Mouse (Mus musculus): Measurements from ENCODE around the gene Fasn.
"Not testable (repeated sequence)": the region's sequence is repeated elsewhere in the genome, so short reads cannot be mapped to it uniquely, and the experiment has no call there.

Fasn gene

DNA sequence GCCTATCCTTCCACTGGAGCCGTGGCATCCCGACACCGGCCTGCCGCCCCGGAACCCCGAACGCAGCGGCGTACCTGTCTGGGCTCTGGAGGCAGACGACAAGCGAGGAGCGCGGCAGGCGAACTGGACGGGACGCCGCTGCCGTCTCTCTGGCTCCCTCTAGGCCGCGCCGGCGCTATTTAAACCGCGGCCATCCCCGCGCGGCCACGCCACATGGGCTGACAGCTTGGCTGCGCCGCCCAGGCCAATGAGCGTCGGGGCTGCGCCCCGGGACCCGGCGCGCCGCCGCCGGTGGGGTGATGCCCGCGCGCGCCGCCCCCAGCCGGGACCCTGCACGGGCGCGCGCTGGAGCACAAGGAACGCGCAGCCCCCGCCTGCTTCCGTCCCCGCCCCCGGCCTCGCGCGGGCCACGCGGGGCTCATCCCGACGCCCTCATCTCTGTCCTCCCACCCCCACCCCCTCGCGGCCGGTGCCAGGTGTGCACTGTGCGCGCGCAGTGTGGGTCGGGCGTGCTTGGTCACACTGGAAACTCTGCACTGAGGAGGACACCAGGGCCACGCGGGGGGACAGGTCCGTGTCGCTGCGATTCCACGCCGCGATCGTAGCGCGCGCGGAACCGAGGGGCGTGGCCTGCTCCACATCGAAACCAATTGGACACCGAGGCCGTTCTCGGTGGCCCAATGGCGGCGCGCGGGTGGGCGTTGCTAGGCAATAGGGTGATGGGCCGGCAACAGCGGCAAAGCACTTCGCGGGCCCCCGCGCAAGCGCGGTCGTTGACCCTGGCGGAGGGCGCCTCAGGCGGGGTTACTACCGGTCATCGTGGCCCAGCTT is at the start of gene Fasn:
Gene Fasn (minus strand): TSS at position 592 of the 831 bp plus-strand sequence.
- peak; percentile 99 for DNase-seq (ENCODE audit: inconsistent ontology term)

DNA sequence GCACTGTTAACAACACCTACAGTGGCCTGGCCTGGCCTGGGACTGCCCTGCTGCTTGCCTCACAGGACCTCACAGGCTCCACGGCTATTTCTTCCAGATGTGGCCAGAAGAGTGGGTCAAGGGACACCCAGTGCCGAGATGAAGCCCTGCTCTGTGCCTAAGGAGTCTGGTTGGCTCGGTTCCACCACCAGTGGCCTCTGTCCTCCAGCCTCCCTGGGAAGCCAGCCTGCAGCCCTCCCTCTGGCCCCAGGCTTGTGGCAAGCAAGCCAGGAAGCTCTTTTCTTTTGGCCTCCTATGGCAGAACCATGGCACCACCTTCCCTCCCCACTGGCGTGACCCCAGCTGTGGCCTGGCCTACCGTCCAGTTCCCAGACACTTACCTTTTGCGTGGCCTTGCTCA is 48.9 kb upstream of the Fasn start:
- DNase-seq (ENCODE audit: inconsistent ontology term) = no peak

DNA sequence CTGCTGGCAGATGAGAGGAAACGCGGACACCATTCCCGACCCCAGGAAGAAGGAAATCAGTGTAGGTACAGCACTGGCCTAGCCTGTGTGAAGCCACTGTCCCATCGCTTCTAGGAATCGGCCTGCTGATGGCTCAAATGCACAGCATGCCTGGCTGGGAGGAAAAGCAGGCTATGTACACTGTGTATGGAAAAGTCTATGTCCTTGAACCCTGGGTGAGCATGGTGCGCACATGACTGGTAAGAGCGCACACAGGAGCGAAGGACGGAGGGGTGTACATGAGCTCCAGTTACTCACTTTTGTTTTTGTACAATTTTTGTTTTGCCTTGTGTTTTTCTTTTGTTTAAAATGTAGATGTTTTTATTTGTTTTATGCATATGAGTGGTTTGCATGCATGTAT is 47.2 kb upstream of the Fasn start:
- no peak for DNase-seq (ENCODE audit: inconsistent ontology term)

DNA sequence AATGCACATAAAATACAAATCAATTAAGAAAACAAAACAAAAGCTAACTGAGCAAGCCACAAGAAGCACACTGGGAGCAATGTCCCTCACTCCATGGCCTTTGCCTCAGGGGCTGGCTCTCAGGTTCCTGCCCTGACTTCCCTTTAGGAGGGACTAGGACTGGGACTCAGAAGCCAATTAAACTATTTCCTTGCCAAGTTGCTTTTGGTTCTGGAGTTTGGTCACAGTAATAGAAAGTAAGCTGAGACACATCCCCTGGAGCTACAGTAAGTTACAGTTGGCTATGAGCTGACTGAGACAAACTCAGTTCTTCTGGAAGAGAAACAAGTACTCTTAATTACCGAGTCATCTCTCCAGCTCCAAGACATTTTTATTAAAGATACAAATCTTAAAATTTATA is 41.5 kb upstream of the Fasn start:
- DNase-seq (ENCODE audit: inconsistent ontology term) = no peak

DNA sequence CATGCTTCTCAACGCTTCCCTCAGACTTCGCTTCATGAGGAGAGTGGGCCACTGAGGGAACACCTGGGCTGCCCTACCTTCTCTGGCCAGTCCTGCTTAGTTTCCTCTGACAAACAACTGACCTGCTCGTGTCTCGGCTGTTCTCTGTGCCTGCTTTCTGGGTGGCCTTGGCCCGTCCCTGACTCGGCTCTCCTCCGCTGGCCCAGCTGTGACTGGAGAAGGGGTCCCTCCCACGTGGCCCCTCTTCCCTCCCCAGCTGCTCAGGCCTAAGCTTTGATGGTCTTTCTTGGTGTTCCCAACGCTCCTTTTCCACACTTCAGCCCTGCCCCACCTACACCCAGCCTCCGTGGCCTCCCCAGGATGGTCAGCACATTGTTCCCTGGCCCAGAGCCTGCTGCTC is 38.5 kb upstream of the Fasn start:
- no peak for DNase-seq (ENCODE audit: inconsistent ontology term)

DNA sequence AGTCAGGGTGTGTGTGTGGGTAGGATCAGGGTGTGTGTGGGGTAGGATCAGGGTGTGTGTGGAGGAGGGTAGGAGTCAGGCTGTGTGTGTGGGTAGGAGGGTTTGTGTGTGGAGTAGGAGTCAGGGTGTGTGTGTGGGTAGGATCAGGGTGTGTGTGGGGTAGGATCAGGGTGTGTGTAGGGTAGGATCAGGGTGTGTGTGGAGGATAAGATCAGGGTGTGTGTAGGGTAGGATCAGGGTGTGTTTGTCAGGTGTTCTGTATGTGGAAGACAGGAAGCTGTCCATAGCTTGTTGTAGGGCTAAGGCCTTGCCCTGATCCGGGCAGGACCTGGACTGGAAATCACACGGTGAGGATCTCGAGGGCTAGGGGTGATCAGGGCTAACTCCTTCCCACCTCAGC is 31.6 kb upstream of the Fasn start:
- not testable (repeated sequence) for DNase-seq (ENCODE audit: inconsistent ontology term)

DNA sequence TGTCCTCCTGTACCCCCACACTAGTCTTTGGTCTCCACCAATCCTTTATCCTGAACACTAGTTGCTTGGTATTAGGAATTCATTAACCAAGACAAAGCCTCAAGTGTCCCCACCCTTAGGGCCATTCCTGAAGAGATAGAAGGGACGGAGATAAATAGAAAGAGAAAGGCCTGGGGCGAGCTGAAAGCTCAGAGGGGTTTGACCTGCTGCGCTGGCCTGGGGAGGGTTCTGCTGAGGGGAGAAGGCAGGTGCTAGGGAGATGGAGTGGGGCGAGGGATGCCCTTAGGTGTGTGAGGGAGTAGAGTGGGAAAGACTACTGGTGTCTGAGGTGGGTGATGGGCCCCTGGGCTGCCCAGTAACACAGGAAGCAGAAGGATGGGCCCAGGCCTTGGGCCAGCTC is 29.4 kb upstream of the Fasn start:
- no peak for DNase-seq (ENCODE audit: inconsistent ontology term)

DNA sequence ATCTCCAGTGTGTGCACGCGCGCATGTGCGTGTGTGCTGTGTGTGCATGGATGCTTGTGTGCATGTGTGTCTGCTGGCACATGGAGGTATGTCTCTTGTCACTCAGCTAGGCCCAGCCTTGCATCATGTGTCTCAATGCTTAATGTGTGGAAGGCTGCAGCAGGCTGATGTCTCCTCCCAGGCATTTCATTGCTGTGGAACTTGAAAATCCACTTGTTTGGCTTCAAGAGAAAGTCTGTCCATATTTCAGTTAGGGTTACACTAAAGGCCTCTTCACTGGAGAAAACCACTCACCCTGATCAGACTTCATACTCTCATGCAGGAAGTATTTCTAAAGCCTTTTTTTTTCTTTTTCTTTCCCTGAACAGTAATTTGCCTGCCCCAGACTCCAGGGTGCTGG is 28.8 kb upstream of the Fasn start:
- no peak for DNase-seq (ENCODE audit: inconsistent ontology term)

DNA sequence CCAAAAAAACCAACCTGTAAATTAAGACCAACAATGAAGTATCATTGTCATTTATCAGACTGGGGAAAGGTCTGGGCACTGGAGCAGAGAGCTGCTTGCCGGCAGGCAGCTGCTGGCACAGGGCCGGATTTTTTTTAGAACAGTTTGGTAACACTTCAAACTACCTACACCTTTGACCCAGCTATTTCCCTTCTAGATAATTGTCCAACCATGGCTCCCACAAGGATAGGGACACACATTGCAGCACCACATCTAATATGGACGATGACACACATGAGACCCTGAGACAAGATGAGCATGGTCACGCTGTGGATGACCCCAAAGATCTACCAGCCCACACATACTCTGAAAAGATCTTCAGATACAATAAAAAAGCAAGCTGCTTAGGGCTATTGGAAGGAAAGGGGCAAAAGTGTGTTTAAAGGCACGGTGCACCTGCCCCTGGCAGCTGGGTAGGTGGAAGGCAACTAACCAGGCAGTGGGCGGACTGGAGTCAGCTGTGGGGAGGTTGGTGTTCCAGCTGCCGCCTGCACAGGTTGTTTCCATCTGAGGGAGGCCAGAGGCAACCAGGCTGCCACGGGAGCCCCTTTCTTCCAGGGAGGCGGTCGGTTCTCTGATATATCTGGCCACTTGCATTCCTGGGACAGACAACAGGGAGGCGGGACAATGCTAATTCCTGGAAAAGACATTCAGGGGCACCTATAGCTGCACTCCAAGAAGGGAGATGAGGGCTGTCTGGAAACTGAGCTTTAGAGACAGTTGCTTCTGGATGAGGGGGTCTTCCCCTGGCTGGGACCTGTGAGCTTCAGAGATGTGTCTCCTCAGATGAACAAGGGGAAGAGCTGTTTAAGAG is 28.0 kb upstream of the Fasn start:
- no peak for DNase-seq (ENCODE audit: inconsistent ontology term)

DNA sequence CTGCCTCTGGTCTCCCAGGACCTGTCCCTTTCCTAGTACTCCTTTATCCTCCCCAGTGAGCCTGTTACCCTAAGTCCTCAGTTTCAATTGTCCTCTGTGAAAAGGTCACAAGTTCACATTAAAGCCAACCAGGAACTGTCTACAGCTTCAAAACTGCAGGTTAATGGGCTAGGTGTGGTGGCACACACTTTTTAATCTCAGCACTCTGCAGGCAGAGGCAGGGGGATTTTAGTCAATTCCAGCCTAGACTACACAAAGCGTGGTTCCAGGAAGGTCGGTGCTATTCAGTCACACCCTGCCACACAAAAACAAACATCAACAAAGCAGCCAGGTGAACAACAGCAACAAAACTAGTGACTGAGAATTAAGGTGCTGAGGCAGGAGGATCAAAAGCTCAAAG is 27.2 kb upstream of the Fasn start:
- no peak for DNase-seq (ENCODE audit: inconsistent ontology term)

DNA sequence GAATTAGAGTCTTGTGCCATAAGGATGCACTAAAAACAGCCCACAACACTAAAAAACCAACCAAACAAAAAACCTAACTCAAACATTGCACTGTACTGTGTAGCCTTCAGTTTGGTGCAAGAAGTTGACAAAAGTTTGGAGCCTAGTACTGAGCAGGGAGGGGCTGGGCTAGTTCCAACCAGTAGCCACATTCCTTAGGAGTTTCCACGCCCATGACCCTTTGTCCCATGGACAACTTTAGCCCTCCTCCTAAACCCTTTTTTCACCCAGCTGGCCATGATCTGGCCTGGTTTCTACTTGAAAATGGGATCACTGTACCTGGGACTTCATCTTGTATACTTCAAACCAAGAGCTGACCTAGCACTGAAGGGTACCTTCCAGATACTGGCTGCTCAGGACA is 26.8 kb upstream of the Fasn start:
- peak; percentile 12 for DNase-seq (ENCODE audit: inconsistent ontology term)

DNA sequence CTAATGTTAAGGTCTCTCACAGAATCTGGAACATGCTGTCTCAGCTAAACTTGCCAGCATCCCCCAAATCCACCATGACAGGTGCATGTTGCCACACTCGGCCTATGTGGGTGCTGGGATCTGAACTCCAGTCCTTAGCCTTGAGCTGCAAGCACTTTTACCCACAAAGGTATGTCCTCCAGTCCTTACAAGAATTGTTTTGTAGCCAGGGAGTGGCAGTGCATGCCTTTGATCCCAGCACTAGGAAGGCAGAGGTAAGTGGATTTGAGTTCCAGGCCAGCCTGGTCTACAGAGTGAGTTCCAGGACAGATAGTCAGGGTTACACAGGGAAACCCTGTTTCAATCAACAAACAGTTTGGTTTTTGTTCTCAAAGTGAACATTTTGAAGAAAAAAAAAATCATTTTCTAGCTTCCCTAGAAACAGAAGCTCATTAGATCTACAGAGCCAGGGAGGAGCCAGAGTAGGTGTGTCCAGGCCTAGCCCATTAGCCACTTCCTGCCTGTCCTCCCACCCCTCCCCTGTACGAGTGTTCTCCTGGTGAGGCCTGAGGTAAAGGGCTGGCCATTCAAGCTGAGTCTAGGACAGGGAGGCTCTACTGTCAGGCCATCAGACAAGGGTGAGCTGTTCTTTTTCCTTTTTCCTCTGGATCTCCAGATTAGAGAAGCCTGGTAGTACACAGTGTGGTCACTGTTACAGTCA is 26.1 kb upstream of the Fasn start:
- DNase-seq (ENCODE audit: inconsistent ontology term) = peak; percentile 16

DNA sequence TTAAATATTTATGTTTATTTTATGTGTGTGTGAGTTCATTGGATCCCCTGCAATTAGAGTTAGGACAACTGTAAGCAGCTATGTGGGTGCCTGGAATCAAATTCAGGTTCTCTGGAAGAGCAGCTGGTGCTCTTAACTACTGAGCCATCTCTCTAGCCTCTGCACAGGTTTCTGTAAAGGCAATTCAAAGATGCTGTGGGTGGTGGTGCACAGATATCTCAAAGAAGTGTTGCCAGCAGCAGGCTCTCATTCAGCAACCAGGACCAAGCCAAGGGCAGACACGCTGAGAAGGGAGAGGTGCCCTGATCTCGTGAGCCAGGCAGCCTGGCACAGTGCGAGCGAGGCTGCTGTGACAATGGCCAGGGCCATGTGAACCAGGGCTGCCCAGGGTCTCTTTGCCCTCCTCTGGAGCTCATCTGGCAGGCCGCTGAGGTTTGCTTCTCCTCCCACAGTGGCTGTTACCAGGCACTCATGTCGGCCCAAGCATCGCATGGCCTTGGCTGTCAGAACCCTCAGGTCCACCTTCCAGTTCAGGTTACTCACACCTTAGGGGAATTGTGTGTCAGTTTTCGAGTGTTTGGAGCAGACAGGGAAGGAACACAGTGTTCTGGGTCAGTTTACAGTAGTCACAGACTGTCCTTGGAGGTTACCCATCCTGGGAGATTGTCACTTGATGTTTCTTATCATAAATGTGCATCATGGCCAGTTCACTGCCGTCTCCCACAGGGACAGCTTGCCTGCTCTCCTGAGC is 22.6 kb upstream of the Fasn start:
- no peak for DNase-seq (ENCODE audit: inconsistent ontology term)

DNA sequence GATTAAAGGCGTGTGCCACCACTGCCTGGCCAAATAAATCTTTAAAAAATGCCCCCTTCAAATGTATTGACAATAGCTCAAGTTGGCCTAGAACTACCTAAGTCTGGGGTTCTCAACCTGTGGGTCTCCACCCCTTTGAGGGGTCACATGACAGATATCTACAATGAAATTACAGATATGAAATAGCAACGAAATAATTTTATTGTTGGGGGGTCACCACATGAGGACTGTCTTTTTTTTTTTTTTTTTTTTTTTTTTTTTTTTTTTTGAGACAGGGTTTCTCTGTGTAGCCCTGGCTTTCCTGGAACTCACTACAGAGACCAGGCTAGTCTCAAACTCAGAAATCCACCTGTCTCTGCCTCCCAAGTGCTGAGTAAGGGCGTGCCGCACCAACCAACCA is 20.0 kb upstream of the Fasn start:
- DNase-seq (ENCODE audit: inconsistent ontology term) = no peak

DNA sequence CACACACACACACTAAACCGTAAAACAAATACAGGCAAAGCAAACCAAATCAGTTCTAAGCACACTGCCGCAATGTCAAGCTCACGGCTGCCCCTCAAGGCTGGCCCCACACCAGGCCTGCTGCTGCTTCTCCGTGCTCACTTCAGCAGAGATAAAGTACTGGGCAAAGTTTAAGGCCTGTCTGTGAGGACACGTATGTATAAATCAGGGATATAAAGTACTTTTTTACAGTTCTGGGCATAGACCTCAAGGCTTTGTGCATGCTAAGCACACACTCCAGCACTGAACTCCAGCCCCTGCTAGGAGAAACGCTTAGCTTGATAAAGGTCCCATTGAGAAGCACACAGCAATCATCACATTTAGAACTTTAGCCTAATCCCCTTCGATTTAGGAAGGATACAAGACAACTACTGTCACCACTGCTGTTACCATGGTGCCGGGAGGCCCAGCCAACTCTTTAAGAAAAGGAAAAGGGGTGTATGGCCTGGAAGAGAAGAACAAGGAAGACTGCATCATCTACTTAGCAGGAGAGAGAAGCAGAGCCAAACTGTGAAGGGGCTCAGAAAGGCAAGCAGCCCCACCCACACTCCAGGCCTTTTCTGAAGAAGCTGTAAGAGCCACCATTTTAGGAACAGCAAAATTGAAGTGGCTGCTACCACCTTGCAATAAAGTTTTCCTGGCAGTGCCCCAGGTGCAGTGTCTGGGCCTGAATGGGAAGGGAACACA is 9.4 kb upstream of the Fasn start:
- DNase-seq (ENCODE audit: inconsistent ontology term) = no peak

DNA sequence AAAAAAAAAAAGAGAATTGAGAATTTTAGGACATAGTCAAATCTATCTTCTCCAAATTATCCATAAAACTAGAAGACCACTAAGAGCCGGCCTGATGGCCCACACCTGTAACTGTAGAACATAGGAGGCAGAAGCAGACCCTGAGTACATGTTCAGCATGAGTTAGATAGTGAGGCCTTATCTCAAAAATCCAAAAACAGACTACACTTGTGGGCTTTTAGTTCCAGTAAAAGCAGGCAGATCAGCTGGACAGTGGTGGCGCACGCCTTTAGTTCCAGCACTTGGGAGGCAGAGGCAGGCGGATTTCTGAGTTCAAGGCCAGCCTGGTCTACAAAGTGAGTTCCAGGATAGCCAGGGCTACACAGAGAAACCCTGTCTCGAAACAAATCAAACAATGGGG is 8.6 kb upstream of the Fasn start:
- not testable (repeated sequence) for DNase-seq (ENCODE audit: inconsistent ontology term)

DNA sequence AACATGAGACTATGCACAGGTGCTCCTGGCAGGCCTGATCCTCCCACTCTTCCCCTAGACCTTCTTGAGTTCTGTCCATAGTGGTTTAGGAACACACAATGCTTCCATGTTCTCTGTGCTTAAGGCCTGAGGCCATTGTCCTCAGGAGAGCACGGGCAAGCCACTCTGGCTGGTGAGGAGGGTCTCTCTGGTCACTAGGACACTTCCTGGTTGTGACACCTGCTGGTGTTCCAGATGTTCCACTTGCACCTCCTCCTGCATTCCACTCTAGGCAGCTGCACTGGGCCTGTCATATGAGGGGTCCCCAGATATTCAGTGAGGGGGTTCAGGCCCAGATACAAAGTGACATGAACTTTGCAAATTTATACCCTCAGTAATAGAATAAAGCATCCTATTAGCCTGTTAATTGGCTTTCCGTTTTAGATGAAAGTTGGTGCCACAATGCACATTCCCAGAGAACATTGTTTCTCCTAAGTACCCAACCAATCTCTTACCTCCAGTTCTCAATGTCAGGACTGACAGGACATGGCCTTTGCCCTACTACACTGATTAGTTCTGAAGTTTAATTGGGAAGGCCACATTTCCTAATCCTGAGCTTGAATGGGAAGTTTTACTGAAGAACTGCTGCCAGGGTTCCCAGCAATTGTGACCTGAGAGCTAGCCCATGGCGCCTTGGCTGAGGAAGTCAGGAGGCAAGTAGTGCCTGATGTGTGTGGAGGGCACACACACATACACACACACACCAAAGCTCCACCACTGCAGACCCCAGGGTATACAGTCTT is 7.5 kb upstream of the Fasn start:
- DNase-seq (ENCODE audit: inconsistent ontology term) = no peak

DNA sequence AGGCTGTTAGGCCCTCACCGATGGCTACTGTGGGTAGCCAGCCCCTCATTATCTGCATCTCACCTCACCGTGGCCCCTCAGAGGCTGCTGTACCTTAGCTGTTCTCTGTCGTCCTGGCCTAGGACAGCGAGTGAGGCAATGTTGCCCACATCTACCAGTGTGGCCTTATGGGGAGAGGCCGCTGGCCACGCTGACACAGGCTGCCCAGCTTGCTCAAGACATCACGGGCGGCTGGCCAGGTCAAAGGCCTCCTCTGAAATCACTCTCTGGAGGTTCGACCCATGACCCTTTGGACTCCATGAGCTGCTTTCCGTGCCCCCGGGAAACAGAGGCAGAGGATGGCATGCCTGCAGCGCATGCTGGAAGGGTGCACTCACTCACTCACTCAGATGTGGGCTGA is 6.3 kb upstream of the Fasn start:
- DNase-seq (ENCODE audit: inconsistent ontology term) = no peak

DNA sequence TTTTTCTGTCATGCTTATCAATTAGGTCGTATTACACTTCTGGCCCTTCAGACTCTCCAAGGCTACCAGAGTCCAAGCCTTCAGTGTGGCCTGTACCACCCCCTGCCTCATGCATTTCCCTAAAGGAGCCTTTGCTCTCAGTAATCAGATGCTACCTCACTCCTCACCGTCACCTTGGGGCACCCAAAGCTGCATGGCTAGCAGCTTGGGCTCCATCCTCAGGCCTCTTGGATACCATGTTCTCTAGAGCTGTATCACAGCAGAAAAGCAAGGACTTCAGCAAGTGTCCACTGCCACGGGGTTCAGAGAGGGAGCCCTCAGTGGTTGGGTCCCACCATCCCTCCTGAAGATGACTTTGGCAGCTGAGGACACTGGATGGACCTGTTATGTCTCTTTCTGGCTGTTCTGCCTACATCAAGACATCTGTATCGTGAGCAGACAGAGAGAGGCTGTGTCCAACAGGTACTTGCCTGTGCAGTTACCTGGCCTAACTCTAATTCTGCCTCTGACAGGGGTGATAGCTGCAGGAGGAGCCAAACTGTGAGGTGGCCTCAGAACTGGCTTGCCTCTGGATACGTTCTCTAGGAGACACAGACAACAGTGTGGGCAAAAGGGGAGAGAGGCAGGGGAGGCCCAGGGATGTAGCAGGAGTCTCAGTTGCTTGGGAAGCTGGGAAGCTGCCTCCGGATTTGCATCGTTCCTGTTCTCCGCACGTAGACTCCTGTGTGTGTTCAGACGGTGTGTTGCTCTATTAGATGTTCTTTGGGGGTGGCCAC is 5.6 kb upstream of the Fasn start:
- DNase-seq (ENCODE audit: inconsistent ontology term) = no peak
